Mouse (Mus musculus) lung, adult 18-20 months (tissue): ENCODE data around the gene Ranbp9.
"Not testable (repeated sequence)": the region's sequence is repeated elsewhere in the genome, so short reads cannot be mapped to it uniquely, and the experiment has no call there.

Experiments used
- DNase-seq, 2 experiments: peaks; one replicate each; pipeline ENCODE4 v3.0.0; 2022; ENCODE audit warnings: mixed read lengths in 2 of 2

Gene Ranbp9

GRCm38 (mm10) chr13:43495645-43496044 is 14.6 kb upstream of the Ranbp9 start:
- no peak for DNase-seq

DNA sequence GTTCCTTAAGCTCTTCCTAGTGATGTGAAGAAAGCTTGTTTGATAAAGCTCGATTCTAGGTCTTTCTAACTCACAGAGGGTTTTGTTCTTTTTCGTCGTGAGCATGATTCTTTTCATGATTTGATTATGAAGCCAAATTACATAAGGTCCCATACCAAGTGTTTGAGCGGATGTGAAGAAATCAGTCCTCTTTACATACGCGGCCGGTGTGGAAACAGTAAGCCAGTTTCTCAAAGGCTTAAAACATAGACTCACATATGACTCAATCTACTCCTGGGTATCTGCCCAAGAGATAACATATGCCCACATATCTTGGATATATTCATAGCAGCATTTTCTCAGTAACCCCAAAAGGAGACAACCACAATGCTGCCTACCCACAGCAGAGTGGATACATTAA is 12.6 kb upstream of the Ranbp9 start:
- DNase-seq: peak in 1 of 2 experiments; percentile 29

DNA sequence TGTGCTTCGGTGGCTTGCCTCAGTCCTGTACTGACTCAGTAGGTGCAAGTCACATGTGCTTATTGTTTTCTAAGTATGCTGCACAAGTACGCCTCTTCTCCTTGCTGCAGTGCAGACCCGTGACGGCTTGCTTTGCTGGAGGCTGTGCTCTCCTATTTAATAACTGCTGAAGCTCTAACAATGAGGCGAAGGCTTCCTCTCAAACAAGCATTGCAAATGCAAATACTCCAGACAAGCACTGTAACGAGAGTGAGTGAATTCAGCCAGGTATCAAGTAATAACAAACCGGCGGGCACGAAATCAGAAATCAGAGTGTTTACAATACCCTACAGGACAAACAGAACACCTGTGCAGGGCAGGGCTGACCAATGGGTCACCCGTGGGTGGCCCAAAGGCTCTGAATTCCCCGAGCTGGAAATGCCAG is 12.0 kb upstream of the Ranbp9 start:
- peak; percentile 64 to 79 for DNase-seq

DNA sequence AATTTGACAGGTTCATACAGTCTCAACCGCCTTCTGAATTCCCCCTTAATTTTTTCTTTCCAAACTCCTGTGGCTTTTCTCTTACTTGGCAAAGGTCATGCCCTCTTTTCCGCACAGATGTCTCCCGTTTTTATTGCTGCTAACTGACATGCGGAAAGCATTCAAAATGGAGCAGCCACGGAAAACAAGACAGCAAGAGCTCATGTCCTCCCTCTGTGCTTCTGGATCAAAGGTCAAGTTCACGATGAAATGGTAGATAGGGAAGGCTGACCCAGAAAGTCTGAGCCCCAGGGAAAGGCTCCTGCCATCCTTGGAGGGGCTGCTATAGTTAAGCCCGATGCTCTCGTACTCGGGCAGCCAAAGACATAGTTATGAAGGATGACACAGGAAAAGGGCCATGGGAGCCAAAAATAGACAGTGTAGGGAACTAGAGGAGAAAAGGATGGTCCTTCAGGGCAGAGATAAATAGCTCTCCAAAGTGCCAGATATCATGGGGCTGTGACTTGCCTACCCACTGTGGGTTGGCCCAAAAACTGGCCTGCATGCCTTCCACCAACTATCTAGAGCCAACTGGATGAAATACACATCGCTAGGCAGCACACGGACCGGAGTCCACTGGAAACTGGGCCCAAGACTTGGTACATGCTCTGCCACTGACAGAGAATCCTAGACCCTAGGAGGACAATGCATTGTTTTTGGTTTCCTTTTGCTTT is 5.6 kb upstream of the Ranbp9 start:
- DNase-seq: no peak

DNA sequence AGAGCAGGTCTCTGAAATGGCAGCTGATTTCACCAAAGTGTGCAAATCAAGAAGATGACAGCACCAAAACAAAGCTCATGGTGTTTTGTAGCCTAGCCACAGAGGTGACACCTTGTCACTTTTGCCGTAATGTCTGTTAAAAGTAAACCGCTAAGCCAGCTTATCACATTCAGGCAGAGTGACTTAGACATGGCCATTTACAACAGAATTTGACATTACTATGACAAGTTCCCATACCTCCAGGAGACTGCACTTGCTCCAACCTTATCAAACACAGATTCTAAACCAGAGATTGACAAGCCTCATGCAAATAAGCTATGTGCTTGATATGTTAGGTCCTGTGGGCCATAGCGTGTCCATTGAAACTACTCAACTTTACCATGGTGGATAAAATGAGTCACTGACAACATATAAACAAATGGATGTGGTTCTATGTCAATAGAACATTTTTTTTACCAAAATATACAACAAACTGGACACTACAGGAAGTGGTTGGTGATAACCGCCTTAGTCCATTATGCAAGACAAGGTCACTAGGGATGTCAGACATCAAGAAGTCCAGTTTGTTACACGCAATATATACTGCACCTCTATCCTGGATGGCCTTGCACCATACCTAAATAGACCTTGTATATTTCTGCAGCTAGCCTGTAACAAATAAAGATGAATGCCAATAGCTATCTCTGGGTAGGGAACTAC is 4.3 kb upstream of the Ranbp9 start:
- no peak for DNase-seq

DNA sequence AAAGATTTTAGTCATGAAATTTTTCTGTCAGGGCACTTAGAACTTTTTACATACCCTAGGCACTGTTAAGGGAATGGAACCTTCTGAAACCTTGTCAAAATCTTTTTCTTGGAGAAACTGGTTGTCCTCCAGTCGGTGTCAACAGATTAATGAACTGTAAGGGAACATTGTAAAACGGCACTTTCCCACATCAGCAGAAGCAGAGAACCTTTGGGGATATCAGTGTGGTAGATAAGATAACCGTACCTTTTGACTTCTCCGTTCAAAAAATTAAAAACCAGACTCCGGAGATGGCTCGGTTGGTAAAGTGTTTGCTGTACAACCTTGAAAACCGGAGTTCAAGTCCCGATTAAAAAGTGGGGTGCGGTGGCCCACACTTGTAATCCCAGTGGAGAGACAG is 1.7 kb upstream of the Ranbp9 start:
- no peak for DNase-seq

- peak; percentile 23 to 29 for DNase-seq
Observed at GRCm38 (mm10) chr13:43481859-43482245, 770 bp upstream of the Ranbp9 start.

DNA sequence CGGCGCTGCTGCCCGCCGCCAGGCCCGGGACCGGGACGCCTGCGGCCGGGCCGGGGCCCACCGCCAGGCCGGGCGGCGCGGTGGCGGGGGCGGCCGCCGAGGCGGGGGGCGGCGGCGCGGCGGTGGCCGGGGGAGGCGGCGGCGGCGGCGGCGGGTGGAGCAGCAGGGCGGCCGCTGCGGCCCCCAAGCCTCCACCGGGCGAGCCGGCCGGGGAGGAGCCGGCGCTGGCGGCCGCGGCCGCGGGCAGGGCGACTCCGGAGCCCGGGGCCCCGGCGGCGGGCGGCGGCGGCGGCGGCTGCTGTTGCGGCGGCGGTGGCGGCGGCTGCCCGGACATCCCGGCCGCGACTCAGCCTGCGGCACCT is 506 bp downstream of the Ranbp9 start:
- no peak for DNase-seq

GRCm38 (mm10) chr13:43479767-43480571 is 1.1 kb downstream of the Ranbp9 start:
- DNase-seq: peak; percentile 21 to 30

DNA sequence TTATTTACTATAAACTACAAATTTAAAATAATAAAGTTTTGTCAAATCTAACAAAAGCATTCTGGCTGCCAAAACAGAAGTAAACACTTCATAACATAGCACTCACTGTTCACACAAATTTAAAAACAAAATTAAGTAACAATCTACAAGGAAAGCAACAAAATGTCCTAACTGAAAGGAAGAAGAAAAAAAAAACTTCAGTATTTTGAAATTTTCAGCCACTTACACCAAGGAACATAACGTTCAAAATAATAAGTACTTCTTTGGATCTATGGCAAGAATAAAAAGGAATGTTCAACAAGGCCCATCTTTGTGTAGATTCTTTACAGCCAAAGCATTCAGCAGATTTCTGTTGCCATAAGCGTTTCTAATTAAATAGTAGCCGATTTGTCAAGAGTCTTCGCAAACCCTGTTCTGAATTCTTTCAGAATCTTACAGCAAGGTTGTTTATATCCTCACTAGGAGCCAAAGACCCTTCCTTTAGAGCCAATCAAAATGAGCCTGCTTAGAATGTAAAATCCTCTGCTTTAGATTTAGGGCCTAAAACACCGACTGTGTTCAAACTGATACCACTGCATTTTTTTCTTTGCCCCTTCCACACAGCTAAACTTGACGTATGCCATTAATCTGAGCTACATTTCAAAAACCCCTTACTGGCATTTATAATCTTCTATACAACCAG is 1.9 kb downstream of the Ranbp9 start:
- DNase-seq: no peak

- peak in 1 of 2 experiments; percentile 45 for DNase-seq
Observed at GRCm38 (mm10) chr13:43478586-43478985, 2.5 kb downstream of the Ranbp9 start.

DNA sequence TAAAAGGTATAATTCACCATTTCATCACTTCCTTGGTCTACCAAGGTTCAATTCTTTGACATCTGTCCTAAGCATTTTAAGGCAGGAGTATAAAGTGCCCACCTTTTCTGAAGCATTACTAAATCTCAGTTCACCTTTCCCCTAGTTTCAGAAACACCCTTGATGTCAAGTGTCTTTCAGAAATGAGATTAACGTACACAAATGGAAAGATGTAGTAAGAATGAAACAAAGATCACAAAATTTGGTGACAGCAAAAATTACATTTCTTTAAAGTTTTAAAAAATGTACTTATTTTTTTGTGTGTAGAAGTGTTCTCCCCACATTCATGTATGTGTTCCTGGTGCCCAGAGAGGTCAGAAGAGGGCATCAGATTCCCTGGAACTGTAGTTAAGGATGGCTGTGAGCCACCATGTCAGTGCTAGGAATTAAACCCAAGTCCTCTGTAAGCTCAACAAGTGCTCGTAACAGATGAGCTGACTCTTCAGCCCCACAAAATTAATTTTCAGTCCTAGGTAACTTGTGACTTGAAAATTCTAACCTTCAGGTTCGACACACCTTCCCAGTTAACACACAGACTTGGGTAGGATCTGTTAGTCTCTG is 3.9 kb downstream of the Ranbp9 start:
- no peak for DNase-seq

- DNase-seq: no peak
Observed at GRCm38 (mm10) chr13:43476226-43476625, 4.9 kb downstream of the Ranbp9 start.

- DNase-seq: no peak
Observed at GRCm38 (mm10) chr13:43474722-43475121, 6.4 kb downstream of the Ranbp9 start.

GRCm38 (mm10) chr13:43471861-43472260 is 9.2 kb downstream of the Ranbp9 start:
- not testable (repeated sequence) for DNase-seq

- no peak for DNase-seq
Observed at GRCm38 (mm10) chr13:43469607-43470006, 11.5 kb downstream of the Ranbp9 start.

- DNase-seq: no peak
Observed at GRCm38 (mm10) chr13:43464605-43465004, 16.5 kb downstream of the Ranbp9 start.

DNA sequence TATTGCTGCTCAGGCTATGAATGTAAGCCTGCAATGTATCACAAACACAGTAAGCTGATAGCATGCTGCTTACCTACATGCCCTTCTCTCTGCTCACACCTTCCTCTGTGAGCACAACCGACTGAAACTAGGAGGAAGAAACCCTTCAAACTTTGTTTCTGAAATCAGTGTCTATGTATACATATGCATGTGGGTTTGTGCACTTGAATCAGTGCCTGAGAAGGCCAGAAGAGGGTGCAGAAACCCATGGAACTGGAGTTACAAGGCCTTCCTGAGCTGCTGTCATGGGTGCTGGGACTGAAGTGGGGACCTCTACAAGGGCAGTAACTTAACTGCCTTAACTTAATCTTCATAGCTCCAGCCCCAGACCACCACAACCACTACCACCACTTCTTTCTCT is 23.9 kb downstream of the Ranbp9 start:
- DNase-seq: no peak

- no peak for DNase-seq
Observed at GRCm38 (mm10) chr13:43454431-43454830, 26.7 kb downstream of the Ranbp9 start.

DNA sequence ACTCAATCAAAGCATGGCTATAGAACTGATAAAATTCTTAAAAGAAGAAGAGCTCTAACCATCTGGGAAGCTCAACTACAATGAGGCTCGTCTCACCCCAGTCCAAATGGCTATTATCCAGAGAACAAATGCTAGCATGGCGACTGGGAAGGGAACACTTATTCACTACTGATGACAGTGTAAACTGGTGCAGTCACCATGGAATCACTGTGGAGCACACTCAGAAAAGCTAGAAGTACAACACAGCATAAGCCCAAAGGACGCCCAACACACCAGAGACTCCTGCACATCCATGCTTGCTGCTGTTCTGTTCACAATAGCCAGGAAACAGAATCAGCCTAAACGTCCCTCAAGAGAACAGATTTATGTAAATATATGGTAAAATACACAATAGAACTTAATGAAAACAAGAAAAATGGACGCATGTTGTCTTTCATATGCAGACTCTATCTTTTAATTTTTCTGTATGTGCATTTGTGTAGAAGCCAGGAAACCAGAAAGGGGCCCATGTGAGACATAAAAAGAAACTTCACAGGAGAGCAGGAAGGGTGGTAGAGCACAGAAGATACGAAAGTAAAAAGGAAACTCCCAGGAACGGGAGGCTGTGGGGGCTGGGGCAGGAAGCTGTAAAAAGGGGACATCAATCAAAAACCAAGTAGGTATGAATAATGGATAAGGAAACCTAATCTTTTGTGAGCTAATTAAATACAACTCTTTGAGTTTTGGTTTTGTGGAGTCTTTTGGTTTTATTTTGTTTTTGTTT is 28.1 kb downstream of the Ranbp9 start:
- DNase-seq: no peak

DNA sequence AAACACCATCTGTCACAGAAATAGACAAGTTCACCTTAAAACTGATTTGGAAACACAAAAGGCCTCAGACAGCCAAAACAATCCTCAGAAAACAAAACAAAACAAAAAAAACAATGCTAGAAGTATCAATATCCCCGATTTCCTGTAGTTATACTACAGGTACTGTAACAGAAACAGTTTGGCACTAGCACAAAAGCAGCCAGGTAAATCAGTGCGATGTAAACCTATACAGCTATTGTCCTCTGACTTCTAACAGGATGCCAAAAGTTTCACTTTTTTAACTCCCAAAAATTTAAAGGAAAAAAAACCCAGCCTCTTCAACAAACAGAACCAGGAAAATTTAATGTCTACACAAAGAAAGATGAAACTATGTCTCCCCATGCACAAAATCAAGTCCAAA is 28.9 kb downstream of the Ranbp9 start:
- DNase-seq: no peak

DNA sequence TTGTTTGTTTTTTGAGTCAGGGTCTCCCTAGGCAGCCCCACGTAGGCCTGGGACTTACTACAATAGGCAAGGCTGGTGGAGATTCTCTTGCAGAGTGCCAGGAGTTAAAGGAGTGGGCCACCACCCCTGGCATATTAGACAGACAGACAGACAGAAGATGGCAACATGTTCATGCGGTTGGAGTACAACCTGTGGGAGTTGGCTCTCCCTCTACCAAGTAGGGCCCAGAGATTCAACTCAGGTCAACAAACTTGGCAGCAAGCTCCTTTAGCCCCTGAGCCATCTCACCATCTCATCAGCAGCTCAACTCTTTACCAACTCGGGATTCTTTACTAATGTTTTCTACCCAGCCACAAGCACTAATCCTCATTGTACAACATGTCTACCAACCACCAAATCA is 30.4 kb downstream of the Ranbp9 start:
- no peak for DNase-seq
